Mouse (Mus musculus) adrenal gland, postnatal 4 days (tissue): Measurements from ENCODE around the gene Slx. TPM values are rescaled to one million over a fixed set of nuclear protein-coding genes. Genes with fewer than 3 reads are reported as not detected.
"Not testable (repeated sequence)": the region's sequence is repeated elsewhere in the genome, so short reads cannot be mapped to it uniquely, and the experiment has no call there.

Experiments
- DNase-seq, 2 experiments: peaks; one replicate each; pipeline ENCODE4 v3.0.0; 2021 to 2022; ENCODE audit warnings: low spot score in 2 of 2, mixed read lengths in 2 of 2
- long read RNA-seq, 2 experiments: library from polyadenylated mRNA; stranded (forward); transcript quantifications; one replicate each; pipeline ENCODE4 v2.0.0; 2021
- microRNA-seq: library from miRNA; unstranded; fragments of <30 nt; microRNA quantifications from one replicate; pipeline ENCODE4 v1.2.0, GENCODE M21; 2021
- total RNA-seq, 2 experiments: library from RNA; stranded (reverse); gene quantifications; 2 replicates each; pipeline ENCODE4 v1.2.3; 2021

The Slx gene
- total RNA-seq: not detected
- long read RNA-seq, experiment 1: 0 reads
- long read RNA-seq, experiment 2: 0 reads

- DNase-seq: not testable (repeated sequence)
These were observed at the start of gene Slx for GRCm38 (mm10) chrX:26545465-26545864. TSS of gene Slx (minus strand) at chrX:26545565.

Small RNA genes lying within 50 kb of the gene (microRNA-seq; reads per million reads assigned to microRNA genes)
- not detected for gene Gm27341

Other genes with a start within 250 kb of the Slx start
- gene Gm2030, start 235.5 kb downstream of the Slx start, total RNA-seq: not detected
- gene Gm14525, start 157.1 kb upstream of the Slx start, total RNA-seq: not detected